Mouse (Mus musculus): ENCODE measurements around the gene A930018P22Rik. TPM values are rescaled to one million over a fixed set of nuclear protein-coding genes. Genes with fewer than 3 reads are reported as not detected.

Gene A930018P22Rik
- total and polyA plus RNA-seq, 3 experiments, result not detected

- Histone ChIP-seq H3K4me1 (ENCODE audit: control insufficient read depth in 1 of 2, insufficient read depth in 2 of 2) (no peaks in the 10 kb centered on the region), H3K9me3 (replicated peaks; ENCODE audit: low read length) (no peaks in the 10 kb centered on the region), H3K36me3 (replicated peaks in 1 of 2; ENCODE audit: control insufficient read depth in 1 of 2, insufficient read depth in 1 of 2, low read length in 1 of 2) (no peaks in the 10 kb centered on the region), H3K4me2 (ENCODE audit: insufficient read depth, low read depth, poor library complexity, severe bottlenecking) (no peak overlapping the region), H3K79me2 (replicated peaks; ENCODE audit: control insufficient read depth, extremely low read depth, insufficient read depth, poor library complexity, severe bottlenecking) (no peaks in the 10 kb centered on the region), H3K27ac (ENCODE audit: insufficient read depth, low read depth) (no peak overlapping the region), H3K4me3 (replicated peaks in 1 of 3; ENCODE audit: low read depth in 2 of 3, low read length in 2 of 3, poor library complexity in 1 of 3) (no peak overlapping the region), H3K9ac (ENCODE audit: insufficient read depth, low read depth) (no peak overlapping the region), H3K27me3 (replicated peaks) (no peaks in the 10 kb centered on the region)
- dilution Hi-C loops (cut with MboI; ENCODE audit: extremely low pct_ligation_motif_present, extremely low pct_unique_long_range_greater_than_20kb, low sequenced_read_pairs) (no loop called here), in situ Hi-C loops (cut with MboI; ENCODE audit: low pct_ligation_motif_present, low pct_unique_long_range_greater_than_20kb, low sequenced_read_pairs) (no loop called here)
- TF ChIP-seq PAX5 (IDR thresholded peaks at IDR 0.05; ENCODE audit: low read length), result no peak
- TF ChIP-seq E2F4 (IDR thresholded peaks at IDR 0.05; ENCODE audit: insufficient replicate concordance, low read depth, low read length), result no peak
- TF ChIP-seq NELFE (IDR thresholded peaks at IDR 0.05; ENCODE audit: low read depth, low read length), result no peak
- TF ChIP-seq TBP (conservative IDR thresholded peaks at IDR 0.05; ENCODE audit: low read depth, low read length), result no peak
- no peak for DNase-seq (ENCODE audit: extremely low read depth)
These were observed 45.8 kb downstream of the A930018P22Rik start for GRCm38 (mm10) chr2:104168186-104168896.

GRCm38 (mm10) chr2:104172695-104173348 is 50.3 kb downstream of the A930018P22Rik start:
- TF ChIP-seq RCOR1 (conservative IDR thresholded peaks at IDR 0.05; ENCODE audit: low read depth, low read length), result no peak
- no peak for TF ChIP-seq E2F4 (IDR thresholded peaks at IDR 0.05; ENCODE audit: insufficient replicate concordance, low read depth, low read length)
- Histone ChIP-seq H3K79me2 (replicated peaks; ENCODE audit: control insufficient read depth, extremely low read depth, insufficient read depth, poor library complexity, severe bottlenecking) (no peaks in the 10 kb centered on the region), H3K36me3 (replicated peaks in 1 of 2; ENCODE audit: control insufficient read depth in 1 of 2, insufficient read depth in 1 of 2, low read length in 1 of 2) (no peaks in the 10 kb centered on the region), H3K4me1 (ENCODE audit: control insufficient read depth in 1 of 2, insufficient read depth in 2 of 2) (no peaks in the 10 kb centered on the region), H3K4me3 (replicated peaks in 1 of 3; ENCODE audit: low read depth in 2 of 3, low read length in 2 of 3, poor library complexity in 1 of 3) (no peak overlapping the region), H3K9me3 (replicated peaks; ENCODE audit: low read length) (no peaks in the 10 kb centered on the region), H3K27ac (ENCODE audit: insufficient read depth, low read depth) (no peak overlapping the region), H3K27me3 (replicated peaks) (no peaks in the 10 kb centered on the region), H3K9ac (ENCODE audit: insufficient read depth, low read depth) (no peak overlapping the region), H3K4me2 (ENCODE audit: insufficient read depth, low read depth, poor library complexity, severe bottlenecking) (no peak overlapping the region)
- DNase-seq (ENCODE audit: extremely low read depth), result no peak
- dilution Hi-C loops (cut with MboI; ENCODE audit: extremely low pct_ligation_motif_present, extremely low pct_unique_long_range_greater_than_20kb, low sequenced_read_pairs) (no loop called here), in situ Hi-C loops (cut with MboI; ENCODE audit: low pct_ligation_motif_present, low pct_unique_long_range_greater_than_20kb, low sequenced_read_pairs) (no loop called here)

- in situ Hi-C loops (cut with MboI; ENCODE audit: low pct_ligation_motif_present, low pct_unique_long_range_greater_than_20kb, low sequenced_read_pairs), result no loop called here
- no peak overlapping the region for H3K4me3 ChIP-seq (replicated peaks in 1 of 3; ENCODE audit: low read depth in 2 of 3, low read length in 2 of 3, poor library complexity in 1 of 3)
- no peaks in the 10 kb centered on the region for H3K4me1 ChIP-seq (ENCODE audit: control insufficient read depth in 1 of 2, insufficient read depth in 2 of 2)
- no peaks in the 10 kb centered on the region for H3K79me2 ChIP-seq (replicated peaks; ENCODE audit: control insufficient read depth, extremely low read depth, insufficient read depth, poor library complexity, severe bottlenecking)
- no peak for DNase-seq (ENCODE audit: extremely low read depth)
- no peak overlapping the region for H3K27ac ChIP-seq (ENCODE audit: insufficient read depth, low read depth)
- dilution Hi-C loops (cut with MboI; ENCODE audit: extremely low pct_ligation_motif_present, extremely low pct_unique_long_range_greater_than_20kb, low sequenced_read_pairs), result no loop called here
- no peaks in the 10 kb centered on the region for H3K9me3 ChIP-seq (replicated peaks; ENCODE audit: low read length)
- TF ChIP-seq USF1 (IDR thresholded peaks at IDR 0.05; ENCODE audit: low read depth, low read length) (no peak), CTCF (conservative IDR thresholded peaks at IDR 0.05 in 1 of 2, IDR thresholded peaks at IDR 0.05 in 1 of 2; ENCODE audit: low read depth in 2 of 2, low read length in 2 of 2) (peak in 1 of 2 experiments; percentile 20; a peak in 1 of 4 replicates), JUND (conservative IDR thresholded peaks at IDR 0.05; ENCODE audit: low read depth, low read length) (no peak), TBP (conservative IDR thresholded peaks at IDR 0.05; ENCODE audit: low read depth, low read length) (no peak), KAT2A (IDR thresholded peaks at IDR 0.05; ENCODE audit: insufficient replicate concordance, low read length) (no peak), MXI1 (IDR thresholded peaks at IDR 0.05; ENCODE audit: low read depth, low read length) (no peak), RAD21 (IDR thresholded peaks at IDR 0.05; ENCODE audit: low read depth, low read length) (peak; percentile 4), SMC3 (IDR thresholded peaks at IDR 0.05; ENCODE audit: low read depth, low read length) (no peak), TCF12 (IDR thresholded peaks at IDR 0.05; ENCODE audit: low read depth, low read length) (no peak), MYC (IDR thresholded peaks at IDR 0.05; ENCODE audit: low read depth, low read length) (no peak), HCFC1 (IDR thresholded peaks at IDR 0.05; ENCODE audit: low read depth, low read length) (no peak), MAFK (IDR thresholded peaks at IDR 0.05; ENCODE audit: insufficient replicate concordance, low read length) (no peak), USF2 (conservative IDR thresholded peaks at IDR 0.05; ENCODE audit: low read depth, low read length) (no peak)
- H3K36me3 ChIP-seq (replicated peaks in 1 of 2; ENCODE audit: control insufficient read depth in 1 of 2, insufficient read depth in 1 of 2, low read length in 1 of 2), result no peaks in the 10 kb centered on the region
- no peak overlapping the region for H3K4me2 ChIP-seq (ENCODE audit: insufficient read depth, low read depth, poor library complexity, severe bottlenecking)
- no peaks in the 10 kb centered on the region for H3K27me3 ChIP-seq (replicated peaks)
- no peak overlapping the region for H3K9ac ChIP-seq (ENCODE audit: insufficient read depth, low read depth)
These were observed 50.9 kb downstream of the A930018P22Rik start for GRCm38 (mm10) chr2:104173431-104173830.
